Mouse (Mus musculus) stomach, postnatal 0 days (tissue): Measurements from ENCODE around the gene Eya4.

ENCODE experiments used
- CTCF ChIP-seq: IDR thresholded peaks from 2 replicates; pipeline ENCODE4 v1.5.1; 2016; ENCODE audit warnings: antibody characterized with exemption, low read depth, mild to moderate bottlenecking, moderate library complexity
- EP300 ChIP-seq: optimal IDR thresholded peaks from 2 replicates; pipeline ENCODE3; 2016; ENCODE audit warnings: antibody characterized with exemption

DNA sequence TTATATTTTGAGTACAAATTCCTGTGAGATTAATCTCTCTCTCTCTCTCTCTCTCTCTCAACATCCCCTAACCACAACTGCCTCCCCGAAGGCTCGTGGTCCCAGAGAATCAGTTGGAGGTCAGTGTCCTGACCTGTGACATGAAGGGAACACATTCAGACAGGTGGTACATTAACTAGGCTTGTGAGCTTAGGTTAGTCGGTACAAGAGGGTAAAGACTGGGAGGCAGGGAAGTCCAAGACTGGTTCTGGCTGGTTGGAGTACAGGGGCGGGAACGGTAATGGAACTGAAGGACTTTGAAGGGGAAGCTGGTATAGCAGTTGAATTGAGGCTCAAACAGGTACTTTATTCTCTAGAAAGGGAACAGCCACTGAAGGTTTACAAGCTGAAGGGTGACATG lies 287.9 kb downstream of the Eya4 start:
- TF ChIP-seq CTCF (no peak), EP300 (no peak)
